Mouse (Mus musculus): ENCODE results near the gene Suz12.

GRCm38 (mm10) chr11:80046856-80047255, 54.0 kb downstream of the Suz12 start:
- no peak for TF ChIP-seq GATA1 (IDR thresholded peaks at IDR 0.05; ENCODE audit: borderline replicate concordance, low read length)
- no peak for TF ChIP-seq FLI1 (IDR thresholded peaks at IDR 0.05; ENCODE audit: low read length)

Measured in megakaryocyte, embryonic 14.5 days (primary cell).